Mouse (Mus musculus): ENCODE data around the gene Gstm3. TPM values are rescaled to one million over a fixed set of nuclear protein-coding genes. Genes with fewer than 3 reads are reported as not detected.
"Not testable (repeated sequence)": the region's sequence is repeated elsewhere in the genome, so short reads cannot be mapped to it uniquely, and the experiment has no call there.

Gene Gstm3
- polyA plus RNA-seq (2012; rRNA removed), result 0.08 TPM in 1 of 2 replicates, not detected in the other

DNA sequence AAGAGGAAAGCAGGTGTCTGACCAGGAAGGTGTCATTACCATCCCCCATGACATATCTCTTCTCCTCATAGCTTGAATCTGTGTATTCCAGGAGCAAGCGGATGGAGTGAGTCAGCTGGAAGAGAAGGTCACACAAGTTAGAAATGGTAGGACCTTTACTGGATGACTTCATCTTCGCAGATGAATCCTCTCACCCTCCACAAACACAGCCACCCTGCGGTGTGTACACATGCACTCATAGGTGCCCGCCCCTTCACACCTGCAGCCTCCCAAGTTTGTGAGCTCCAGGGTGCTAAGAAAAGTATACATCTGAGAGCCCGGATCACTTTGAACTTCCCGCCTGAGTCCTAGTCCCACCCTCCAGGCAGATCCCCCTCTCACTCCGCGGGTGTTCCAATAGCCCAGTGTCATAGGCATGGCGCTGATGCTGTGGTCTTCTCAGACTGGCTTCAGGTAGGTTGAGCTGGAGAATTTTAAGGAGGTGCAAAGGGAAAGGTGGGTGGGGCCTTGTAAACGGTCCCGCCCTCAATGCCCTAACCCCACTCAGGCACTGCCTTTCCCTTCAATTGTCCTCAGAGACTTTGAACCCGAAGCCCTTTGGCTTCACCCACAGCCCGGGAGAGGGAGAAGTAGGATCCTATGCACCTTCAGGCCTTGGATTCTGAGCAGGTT, at the start of gene Gstm3:
Gene Gstm3 (minus strand): TSS at position 560 of the 672 bp plus-strand sequence.
- Histone ChIP-seq H3K4me3 (ENCODE audit: insufficient read depth, low read length) (no peak within 1 kb of the TSS), H3K27ac (ENCODE audit: insufficient read depth, low read length) (no peak within 1 kb of the TSS), H3K4me1 (ENCODE audit: control insufficient read depth, insufficient read depth, low read length) (no peaks in the 10 kb centered on the region)
- TF ChIP-seq CTCF (IDR thresholded peaks at IDR 0.05; ENCODE audit: extremely low read depth, insufficient read depth, low read length) (no peak), POLR2A (IDR thresholded peaks at IDR 0.05; ENCODE audit: extremely low read depth, insufficient read depth, low read length) (no peak)

- H3K4me3 ChIP-seq (ENCODE audit: insufficient read depth, low read length), result peak overlapping the region; percentile 40; the same call in 1 of the 2 replicates
- H3K27ac ChIP-seq (ENCODE audit: insufficient read depth, low read length), result 0 out of 2 replicates have a peak overlapping the region, but pooled peaks have one; percentile 4
- TF ChIP-seq CTCF (IDR thresholded peaks at IDR 0.05; ENCODE audit: extremely low read depth, insufficient read depth, low read length), result no peak
- no peak for TF ChIP-seq POLR2A (IDR thresholded peaks at IDR 0.05; ENCODE audit: extremely low read depth, insufficient read depth, low read length)
- H3K4me1 ChIP-seq (ENCODE audit: control insufficient read depth, insufficient read depth, low read length), result peaks cover 5% of the 10 kb centered on the region
Measured at GRCm38 (mm10) chr3:108018190-108018820, 49.2 kb upstream of the Gstm3 start.

DNA sequence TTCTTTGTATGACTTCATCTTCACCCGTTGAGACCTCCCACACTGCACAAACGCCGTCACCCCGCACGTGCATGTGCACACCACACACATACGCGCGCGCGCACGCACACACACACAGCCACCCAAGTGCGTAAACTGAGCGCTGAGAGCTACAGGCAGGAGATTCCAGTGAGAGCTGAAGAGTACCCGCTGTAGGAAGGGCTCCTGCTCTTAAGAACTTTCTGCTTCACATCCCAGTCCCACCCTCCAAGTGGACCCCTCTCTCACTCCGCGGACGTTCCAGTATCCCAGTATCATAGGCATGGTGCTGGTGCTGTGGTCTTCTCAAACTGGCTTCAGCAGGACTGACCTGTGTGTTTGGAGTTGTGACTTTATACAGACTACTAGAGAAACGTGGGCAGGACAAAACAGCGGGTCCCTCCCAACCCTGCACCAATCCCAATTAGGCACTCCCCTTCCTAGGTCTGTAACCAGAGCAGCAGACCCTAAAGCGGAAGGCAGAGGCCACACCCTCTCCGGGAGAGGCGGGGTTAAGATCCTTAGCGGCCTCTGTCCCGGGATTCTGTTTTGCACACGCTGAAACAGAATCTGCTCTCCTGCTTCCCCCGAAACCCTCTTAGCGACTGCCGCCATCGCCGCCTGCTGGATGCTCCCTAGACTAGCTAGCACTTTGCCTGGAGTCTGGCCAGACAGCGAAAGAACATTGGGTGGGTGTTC, 48.5 kb upstream of the Gstm3 start, which contains the start of gene Gstm1:
Gene Gstm1 (minus strand): TSS at position 501 of the 717 bp plus-strand sequence.
- Histone ChIP-seq H3K27ac (ENCODE audit: insufficient read depth, low read length) (peak within 1 kb of the TSS; percentile 12), H3K4me1 (ENCODE audit: control insufficient read depth, insufficient read depth, low read length) (peaks cover 6% of the 10 kb centered on the region)

GRCm38 (mm10) chr3:108016468-108016867, 47.4 kb upstream of the Gstm3 start:
- H3K4me3 ChIP-seq (ENCODE audit: insufficient read depth, low read length), result peak overlapping the region; percentile 40; the same call in 1 of the 2 replicates
- H3K27ac ChIP-seq (ENCODE audit: insufficient read depth, low read length); H3K4me1 ChIP-seq (ENCODE audit: control insufficient read depth, insufficient read depth, low read length): not testable (repeated sequence)

More for the DNA sequence above, 48.5 kb upstream of the Gstm3 start, which contains the start of gene Gstm1:
- H3K4me3 ChIP-seq (ENCODE audit: insufficient read depth, low read length), result peak within 1 kb of the TSS; percentile 40
- TF ChIP-seq CTCF (IDR thresholded peaks at IDR 0.05; ENCODE audit: extremely low read depth, insufficient read depth, low read length) (peak; percentile 80), POLR2A (IDR thresholded peaks at IDR 0.05; ENCODE audit: extremely low read depth, insufficient read depth, low read length) (peak; percentile 65)

GRCm38 (mm10) chr3:108014974-108015346, 45.9 kb upstream of the Gstm3 start:
- H3K27ac ChIP-seq (ENCODE audit: insufficient read depth, low read length), result no peak overlapping the region
- H3K4me3 ChIP-seq (ENCODE audit: insufficient read depth, low read length), result no peak overlapping the region
- TF ChIP-seq CTCF (IDR thresholded peaks at IDR 0.05; ENCODE audit: extremely low read depth, insufficient read depth, low read length) (no peak), POLR2A (IDR thresholded peaks at IDR 0.05; ENCODE audit: extremely low read depth, insufficient read depth, low read length) (no peak)
- peaks cover 6% of the 10 kb centered on the region for H3K4me1 ChIP-seq (ENCODE audit: control insufficient read depth, insufficient read depth, low read length)

- no peak for TF ChIP-seq CTCF (IDR thresholded peaks at IDR 0.05; ENCODE audit: extremely low read depth, insufficient read depth, low read length)
- TF ChIP-seq POLR2A (IDR thresholded peaks at IDR 0.05; ENCODE audit: extremely low read depth, insufficient read depth, low read length), result no peak
Measured at GRCm38 (mm10) chr3:108014098-108014973, 45.3 kb upstream of the Gstm3 start.

DNA sequence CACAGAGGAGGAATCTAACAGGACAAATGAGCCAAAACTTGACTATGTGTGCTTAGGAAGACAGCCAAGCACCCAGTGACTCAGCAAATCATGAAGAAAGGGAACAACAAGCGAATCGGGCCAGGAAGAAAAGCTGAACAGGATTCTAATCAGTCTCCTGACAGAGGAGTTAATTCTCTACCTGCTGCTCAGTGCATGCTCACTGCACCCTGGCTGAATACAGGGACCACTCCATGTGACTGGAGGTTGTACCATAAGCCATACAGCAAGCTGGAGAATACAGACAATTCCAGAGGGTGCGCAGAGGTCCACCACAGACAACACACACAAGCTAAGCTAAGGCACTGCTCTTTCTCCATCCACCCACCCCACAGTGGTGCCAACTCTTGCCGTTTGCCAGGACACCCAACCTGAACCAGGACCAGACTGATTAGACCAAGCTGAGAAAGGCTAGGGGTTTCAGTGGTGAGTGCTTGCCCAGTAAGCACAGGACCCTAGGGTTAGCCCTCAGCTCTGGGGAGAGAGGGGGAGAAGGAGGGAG, 44.3 kb upstream of the Gstm3 start:
- TF ChIP-seq POLR2A (IDR thresholded peaks at IDR 0.05; ENCODE audit: extremely low read depth, insufficient read depth, low read length) (no peak), CTCF (IDR thresholded peaks at IDR 0.05; ENCODE audit: extremely low read depth, insufficient read depth, low read length) (no peak)
- no peak overlapping the region for H3K4me3 ChIP-seq (ENCODE audit: insufficient read depth, low read length)
- H3K4me1 ChIP-seq (ENCODE audit: control insufficient read depth, insufficient read depth, low read length), result peaks cover 4% of the 10 kb centered on the region
- no peak overlapping the region for H3K27ac ChIP-seq (ENCODE audit: insufficient read depth, low read length)

More at GRCm38 (mm10) chr3:108014098-108014973, 45.3 kb upstream of the Gstm3 start:
- Histone ChIP-seq H3K4me3 (ENCODE audit: insufficient read depth, low read length) (no peak overlapping the region), H3K4me1 (ENCODE audit: control insufficient read depth, insufficient read depth, low read length) (peaks cover 6% of the 10 kb centered on the region), H3K27ac (ENCODE audit: insufficient read depth, low read length) (no peak overlapping the region)

- Histone ChIP-seq H3K4me1 (ENCODE audit: control insufficient read depth, insufficient read depth, low read length) (peaks cover 4% of the 10 kb centered on the region), H3K4me3 (ENCODE audit: insufficient read depth, low read length) (no peak overlapping the region)
Measured at GRCm38 (mm10) chr3:108011558-108011957, 42.5 kb upstream of the Gstm3 start.

More at GRCm38 (mm10) chr3:108011558-108011957, 42.5 kb upstream of the Gstm3 start:
- TF ChIP-seq POLR2A (IDR thresholded peaks at IDR 0.05; ENCODE audit: extremely low read depth, insufficient read depth, low read length), result no peak
- no peak for TF ChIP-seq CTCF (IDR thresholded peaks at IDR 0.05; ENCODE audit: extremely low read depth, insufficient read depth, low read length)
- H3K27ac ChIP-seq (ENCODE audit: insufficient read depth, low read length), result no peak overlapping the region

All from cortical plate, adult 2 months (tissue).